Mouse (Mus musculus): ENCODE results near the gene Dleu7.

Gene Dleu7

DNA sequence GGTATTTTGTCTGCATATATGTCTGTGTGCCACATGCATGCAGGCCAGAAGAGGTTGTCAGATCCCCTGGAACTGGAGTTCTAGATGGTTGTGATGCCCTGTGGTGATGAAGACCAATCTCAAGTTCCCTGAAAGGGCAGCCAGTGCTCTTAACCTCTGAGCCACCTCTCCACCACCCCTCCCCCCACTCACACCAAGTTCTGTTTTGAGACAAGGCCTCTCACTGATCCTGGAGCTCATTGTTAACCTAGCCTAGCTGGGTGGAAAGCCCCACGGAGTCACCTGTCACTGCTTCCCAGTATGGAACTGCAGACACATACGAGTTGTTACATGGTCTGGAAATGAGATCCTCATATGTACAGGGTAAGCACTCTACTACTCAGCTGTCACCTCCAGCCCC lies 9.9 kb downstream of the Dleu7 start:
- no peak for DNase-seq (ENCODE audit: low spot score in 2 of 2)

DNA sequence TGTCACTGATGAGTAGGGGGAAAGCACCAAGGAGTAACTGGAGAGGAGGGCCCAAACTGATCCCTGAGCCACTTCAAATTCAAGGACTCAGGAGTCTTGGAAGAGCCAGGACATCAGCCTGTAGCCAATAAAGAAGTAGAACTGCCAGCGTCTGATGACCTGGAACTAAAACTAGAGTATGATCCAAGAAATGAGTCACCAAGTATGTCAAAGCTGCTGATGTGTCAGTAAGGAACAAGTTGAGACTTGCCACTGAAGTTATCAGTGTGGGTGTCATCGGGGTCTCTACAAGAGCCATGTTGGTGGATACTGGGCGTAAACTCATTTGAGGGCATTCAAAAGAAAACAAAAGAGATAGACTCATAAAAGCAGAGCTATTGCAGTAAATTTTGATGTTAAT lies 19.2 kb downstream of the Dleu7 start:
- DNase-seq (ENCODE audit: low spot score in 2 of 2): no peak

DNA sequence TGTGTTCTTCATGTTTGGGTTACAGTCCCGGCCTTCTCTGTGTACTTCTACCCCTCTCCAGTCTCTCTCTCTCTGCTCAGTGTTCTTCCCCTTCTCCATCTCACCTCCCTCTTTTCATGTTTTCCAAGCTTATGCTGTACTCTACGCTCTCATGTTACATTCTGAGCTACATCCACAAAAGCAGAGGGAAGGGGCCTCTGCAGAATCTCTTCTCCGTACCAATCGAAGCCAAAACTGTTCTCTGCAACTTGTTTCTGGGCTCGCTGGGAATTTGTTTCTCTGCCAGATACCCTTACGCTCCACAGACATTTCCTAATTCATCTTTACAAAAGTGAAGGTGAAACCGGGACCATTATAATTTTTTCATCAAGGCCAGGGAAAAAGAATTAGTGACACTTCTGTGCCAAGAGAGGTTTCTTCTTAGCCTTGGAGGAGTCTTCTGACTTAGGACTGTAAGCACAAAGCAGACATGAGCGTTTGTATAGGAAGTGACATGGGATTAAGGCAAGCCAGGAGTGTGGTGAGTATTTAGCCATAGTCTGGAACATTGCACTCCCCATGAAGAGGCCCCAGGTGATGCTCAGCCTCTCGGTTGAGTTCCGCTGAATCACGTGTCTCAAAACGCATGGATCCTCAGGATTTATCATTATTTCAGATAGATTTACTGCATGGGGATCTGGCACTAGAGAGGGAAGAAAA lies 22.0 kb downstream of the Dleu7 start:
- DNase-seq (ENCODE audit: low spot score in 2 of 2): no peak

DNA sequence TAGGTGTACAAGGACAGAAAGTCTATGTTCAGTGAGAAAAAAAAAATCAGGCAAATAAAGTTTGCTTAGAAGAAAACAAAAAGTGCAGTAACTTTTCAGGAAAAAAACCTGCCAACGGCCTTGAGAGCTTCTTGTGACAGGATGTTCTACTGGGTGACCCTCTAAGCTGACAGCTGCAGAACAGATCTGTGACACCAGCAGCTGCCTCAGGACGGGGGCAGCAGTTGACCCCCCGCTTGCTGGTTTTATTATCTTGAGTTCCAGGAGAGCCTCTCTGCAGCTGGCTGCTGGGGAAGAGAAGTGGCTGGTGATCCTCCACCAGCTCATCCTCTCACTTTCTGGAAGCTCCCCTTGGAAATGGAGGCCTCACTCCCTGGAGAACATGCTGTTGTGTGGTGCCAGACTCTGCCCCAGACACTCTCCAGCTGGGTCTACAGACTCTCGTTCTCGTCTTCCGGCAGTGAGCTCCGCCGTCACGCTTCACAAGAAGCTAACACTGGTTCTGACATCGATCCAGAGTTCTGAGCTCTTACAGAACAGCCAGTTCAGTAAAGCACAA lies 33.8 kb downstream of the Dleu7 start:
- peak; percentile 8 to 12 for DNase-seq (ENCODE audit: low spot score in 2 of 2)

DNA sequence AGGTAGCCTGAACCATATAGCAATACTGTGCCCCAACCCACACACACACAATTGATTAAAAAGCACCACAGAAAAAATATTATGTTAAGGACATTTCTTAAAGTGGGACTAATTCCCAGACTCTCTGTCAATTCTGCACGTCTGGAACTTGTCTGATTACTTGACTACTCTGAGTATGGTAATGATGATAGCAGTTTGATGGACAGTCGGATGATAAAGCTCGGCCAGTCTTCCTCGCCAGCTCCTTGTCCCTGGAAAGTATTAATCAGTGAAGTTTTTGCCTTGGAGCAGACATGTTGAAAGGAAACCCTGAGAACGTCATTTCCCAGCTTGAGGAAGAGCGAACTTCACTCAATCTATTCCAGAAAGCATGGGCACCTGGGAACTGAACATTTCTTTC lies 34.7 kb downstream of the Dleu7 start:
- DNase-seq (ENCODE audit: low spot score in 2 of 2): no peak

DNA sequence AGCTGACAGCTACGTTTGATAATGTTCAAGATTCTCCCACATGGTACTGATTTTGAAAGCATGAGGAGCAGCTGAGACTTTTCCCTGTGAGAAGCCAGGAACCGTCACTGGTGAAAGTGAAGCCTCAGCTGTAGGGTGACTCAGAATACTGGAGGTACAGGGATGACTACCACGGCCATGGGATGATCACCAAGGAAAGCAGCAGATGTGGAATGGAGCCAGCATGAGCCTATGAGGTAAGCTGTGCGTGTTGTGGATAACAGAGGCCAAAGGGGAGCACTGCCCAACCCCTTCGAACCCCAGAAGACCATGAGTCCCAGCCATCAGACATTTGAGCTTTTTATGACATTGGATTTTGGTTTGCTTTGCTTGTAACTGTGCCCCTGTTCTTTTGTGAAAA lies 36.8 kb downstream of the Dleu7 start:
- no peak for DNase-seq (ENCODE audit: low spot score in 2 of 2)

DNA sequence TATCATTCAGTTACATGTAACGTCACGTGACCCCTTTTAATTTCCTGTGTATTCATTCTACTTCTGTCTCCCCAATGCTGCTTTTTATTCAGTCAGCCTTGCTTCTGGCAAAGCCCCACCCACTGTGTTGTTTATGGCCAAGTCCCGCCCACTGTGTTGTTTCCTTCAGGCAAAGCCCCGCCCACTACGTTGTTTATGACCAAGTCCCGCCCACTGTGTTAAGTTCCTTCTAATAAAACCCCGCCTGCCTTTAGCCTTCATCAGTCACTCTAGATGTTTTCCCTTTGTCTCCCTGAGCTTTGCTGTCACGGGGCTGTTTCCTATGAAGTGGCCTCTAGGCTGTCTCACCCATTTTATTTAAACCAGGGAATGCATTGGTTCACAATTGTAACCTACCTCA lies 38.5 kb downstream of the Dleu7 start:
- no peak for DNase-seq (ENCODE audit: low spot score in 2 of 2)

DNA sequence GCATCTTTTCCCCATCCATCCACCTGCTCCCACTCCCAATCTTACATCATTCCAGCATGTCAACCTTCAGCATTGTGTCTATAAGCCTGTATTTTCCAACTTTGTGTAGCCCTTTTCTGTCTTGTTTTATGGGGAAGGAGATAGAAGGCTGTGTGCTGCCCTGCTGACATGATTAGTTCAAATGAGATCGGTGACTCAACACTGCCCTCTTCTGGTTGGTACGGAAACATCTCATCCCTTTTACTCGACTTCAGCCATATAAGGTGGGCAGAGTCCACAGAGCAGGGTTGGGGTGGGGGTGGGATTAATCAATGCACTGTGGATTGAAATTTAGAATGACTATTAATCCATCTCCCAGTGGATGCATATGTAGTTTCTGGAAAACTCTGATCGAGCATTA lies 40.8 kb downstream of the Dleu7 start:
- peak in 1 of 2 experiments; percentile 68 for DNase-seq (ENCODE audit: low spot score in 2 of 2)

DNA sequence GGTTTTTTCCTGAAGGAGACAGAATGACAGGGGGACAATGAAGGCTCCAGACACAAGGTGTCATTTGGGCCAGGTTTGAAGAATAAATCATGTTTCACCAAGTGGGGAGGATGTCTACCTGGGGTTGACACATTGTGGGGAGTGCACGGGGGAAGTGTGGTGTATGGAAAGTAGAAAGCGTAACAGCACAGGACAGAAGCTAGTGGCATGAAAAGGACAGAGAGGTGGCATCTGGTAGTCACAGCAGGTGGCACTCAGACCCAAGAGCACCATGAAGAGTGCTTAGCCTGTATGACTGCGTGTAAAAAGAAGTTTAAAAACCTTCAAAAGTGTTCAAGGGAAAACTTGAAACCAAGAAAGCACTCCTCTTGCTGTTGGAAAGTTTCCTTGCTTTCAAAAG lies 42.8 kb downstream of the Dleu7 start:
- DNase-seq (ENCODE audit: low spot score in 2 of 2): no peak

DNA sequence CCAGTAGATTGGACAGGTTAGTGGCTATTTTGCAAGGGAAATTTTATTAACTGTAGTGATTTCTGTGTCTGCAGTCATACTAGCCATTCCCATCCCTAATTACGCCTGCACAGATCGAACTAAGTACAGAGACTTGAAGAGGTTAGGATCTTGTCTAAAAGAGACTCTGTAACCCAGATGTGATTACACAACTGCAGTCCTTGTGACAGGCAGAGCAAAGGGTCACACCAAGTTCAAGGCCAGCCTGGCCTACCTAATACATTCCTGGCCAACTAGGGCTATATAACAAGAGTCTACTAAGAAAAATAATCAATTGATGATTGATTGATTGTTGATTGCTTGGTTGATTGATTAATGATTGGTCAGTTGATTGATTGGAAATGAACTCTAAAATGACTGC lies 43.6 kb downstream of the Dleu7 start:
- no peak for DNase-seq (ENCODE audit: low spot score in 2 of 2)

DNA sequence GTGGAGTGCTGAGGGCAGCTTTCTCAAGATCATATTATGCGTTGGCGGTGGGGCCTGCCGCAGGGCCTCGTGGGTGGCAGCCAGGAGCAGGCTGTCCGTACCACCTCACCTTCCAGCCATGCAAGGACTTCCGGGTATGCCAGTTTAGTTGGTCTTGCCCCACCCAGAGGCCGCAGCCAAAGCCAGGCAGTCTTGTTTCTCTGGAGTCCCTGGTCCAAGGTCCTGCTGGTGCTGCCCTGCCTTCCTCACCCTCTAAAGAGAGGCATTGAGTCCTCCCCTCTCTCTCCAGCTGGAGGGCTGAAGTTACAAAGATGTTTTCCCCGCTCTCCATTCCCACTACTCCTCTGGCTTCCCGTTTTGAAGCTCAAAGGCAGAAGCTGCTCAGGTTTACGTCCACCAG lies 44.1 kb downstream of the Dleu7 start:
- no peak for DNase-seq (ENCODE audit: low spot score in 2 of 2)

DNA sequence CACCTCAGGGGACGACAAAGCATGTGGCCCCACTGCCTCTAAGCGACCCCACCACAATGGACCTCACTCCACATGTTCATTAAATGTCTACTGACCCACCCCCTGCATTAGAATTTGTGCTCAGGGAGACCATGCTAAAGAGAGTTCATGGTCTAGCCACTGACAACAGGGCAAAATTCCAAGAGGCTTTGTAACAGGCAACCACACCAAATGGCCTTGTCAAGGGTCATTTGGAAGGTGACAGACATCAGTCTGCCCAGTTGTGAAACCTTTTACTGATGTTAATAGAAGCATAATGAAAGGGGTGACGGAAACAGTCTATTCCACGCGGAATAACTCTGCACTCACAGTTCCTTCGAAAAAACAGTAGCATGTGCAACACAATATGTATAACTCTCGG lies 44.5 kb downstream of the Dleu7 start:
- no peak for DNase-seq (ENCODE audit: low spot score in 2 of 2)

DNA sequence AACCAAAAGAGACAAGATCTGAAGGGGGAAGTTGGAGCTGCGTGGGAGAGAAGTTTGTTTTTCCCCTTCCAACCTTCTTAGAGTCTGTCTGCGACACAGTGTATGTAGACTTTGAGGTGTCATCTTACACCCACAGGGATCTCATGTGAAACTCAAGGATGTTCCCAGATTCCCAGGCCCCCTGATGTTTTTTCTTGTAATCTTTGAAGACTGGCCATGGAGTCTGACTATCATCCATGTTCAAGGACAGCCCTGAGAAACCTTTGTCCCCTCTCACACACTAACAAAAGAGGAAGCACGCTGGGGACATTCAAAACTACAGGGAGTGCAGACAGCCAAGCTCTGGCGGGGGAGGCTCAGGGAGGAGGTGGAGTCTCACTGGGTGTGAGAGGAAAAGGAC lies 47.3 kb downstream of the Dleu7 start:
- DNase-seq (ENCODE audit: low spot score in 2 of 2): no peak

DNA sequence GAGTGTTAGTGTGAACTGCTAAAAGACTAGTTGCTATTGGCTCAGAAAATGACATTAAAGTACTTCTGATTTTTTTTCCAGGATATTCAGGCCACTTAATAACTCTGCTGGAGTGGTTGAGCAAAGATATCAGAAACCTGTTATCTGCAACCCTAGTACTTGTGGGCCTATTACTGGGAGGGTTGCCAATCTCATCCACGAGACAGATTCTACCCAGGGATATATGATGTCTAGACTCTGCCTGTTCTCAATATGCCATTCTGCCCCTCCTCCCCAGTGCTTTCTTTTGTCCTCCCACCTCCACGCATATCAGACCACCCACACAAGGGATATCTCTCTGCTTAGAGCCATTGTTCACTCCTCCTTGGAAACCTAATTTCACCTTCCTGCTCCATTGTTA lies 49.3 kb downstream of the Dleu7 start:
- DNase-seq (ENCODE audit: low spot score in 2 of 2): no peak

DNA sequence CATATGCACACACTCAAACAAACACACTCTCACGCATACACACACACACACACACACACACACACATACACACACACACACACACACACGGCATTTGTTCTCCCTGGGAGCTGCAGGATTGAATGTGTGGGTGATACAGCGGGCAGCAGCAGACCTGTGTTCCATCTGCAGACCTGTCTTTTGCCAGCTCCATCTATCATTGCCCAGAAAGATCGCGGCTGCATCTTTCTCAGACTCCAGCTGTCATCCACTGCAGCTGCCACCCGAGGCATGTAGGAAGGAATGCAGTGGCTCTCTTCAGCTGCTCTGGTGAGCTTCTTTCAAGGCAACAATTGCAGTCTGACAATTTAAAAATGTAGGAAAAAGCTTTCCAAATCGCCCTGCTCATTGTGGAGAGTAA lies 56.9 kb downstream of the Dleu7 start:
- DNase-seq (ENCODE audit: low spot score in 2 of 2): no peak

DNA sequence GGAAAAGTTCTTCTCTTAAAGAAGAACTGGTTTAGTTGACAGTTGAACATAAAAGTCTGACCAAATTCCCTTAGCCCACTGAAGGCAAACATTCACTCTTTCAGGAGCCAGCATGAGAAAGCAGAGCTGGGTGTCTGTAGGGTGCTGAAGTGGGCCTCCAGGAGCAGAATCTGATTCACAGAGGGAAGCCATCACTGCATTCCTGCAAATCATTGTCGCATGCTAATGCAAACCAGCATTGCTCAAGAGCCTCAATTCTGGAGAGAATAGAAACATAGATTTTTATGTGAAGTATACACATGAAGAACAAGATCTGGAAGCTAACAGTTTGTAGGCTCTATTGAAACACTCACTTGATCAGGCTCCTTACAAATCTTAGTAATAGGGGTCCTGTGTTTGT lies 57.6 kb downstream of the Dleu7 start:
- no peak for DNase-seq (ENCODE audit: low spot score in 2 of 2)

DNA sequence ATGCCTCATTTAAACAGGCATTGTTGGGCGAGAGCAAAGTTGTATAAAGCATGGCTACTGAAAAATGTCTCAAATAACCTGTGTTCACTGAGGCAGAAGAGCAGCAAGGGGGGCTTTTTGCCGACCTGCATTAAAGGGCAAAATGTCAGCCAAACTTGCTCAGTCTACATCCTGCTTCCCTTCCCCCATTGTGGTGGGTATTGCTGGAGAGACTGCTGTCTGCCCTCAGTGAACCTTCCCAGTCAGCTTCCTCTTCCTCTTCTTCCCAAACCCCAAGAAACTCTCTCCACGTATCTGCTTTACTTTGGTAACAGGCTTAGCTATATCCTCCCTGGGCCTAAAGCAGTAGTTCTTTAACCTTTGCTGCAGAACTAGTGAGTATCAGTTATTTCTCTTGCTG lies 61.9 kb downstream of the Dleu7 start:
- no peak for DNase-seq (ENCODE audit: low spot score in 2 of 2)

DNA sequence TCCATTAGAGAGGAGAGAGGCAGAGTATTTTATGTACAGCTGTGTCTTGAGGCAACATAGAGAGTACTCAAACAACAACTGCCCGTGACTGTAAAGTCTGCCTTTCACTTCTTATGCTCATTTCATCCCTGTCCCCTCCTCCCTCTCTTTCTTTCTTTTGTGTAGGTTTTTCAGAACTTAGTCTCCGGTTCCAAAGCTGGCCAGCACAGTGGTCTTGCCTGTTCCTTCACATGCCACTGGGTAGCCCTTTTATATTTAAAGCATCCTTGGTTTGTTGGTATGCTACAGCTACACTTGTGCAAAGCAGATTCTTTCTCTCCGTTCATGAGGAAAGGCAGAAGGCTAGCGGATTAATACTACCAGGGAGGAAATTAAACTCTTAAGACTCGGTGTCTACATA lies 65.7 kb downstream of the Dleu7 start:
- DNase-seq (ENCODE audit: low spot score in 2 of 2): no peak

DNA sequence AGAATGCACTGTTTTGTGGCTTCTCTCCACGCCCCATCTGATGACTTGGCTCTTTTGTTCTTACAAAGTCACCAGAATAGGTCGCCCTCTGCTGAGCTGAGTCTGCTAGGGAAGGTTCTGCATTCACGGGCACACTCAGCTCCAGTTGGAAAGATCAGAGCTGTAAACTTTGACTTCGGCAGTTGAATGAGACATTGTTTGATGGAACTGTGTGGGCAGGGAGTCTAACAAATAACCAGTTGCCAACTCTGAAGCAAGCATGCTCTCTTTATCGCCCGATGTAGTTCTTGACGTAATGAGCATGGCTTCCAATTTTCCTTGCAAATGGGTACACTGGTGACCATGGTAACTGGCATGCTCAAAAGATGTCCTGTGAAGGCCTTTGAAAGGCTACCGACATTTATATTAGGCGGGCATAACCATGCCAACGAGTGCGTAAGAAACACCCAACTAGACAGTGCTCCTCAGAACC lies 66.2 kb downstream of the Dleu7 start:
- DNase-seq (ENCODE audit: low spot score in 2 of 2): no peak

Measured in thymus, postnatal 10 days (tissue).